29 mouse cellular contexts compared by ENCODE assay signal in genomic region chr11:41370995-41371394, GRCm38 (mm10).
A peak's percentile ranks its signal among the peaks of the same experiment; 100 is the strongest.
DNase-seq lines count a peak whose midpoint lies in the region; ATAC-seq and TF ChIP-seq lines count a peak whose summit lies in the region.
"Had no signal": no experiment of that assay in that cellular context is flagged by ENCODE, and none has a peak within 500 bp of the region (broad histone marks: within the 10 kb centered on the region; RNA-seq: fewer than 3 reads in every experiment).

No protein-coding gene starts in this region.

- peak; percentile 18 for DNase-seq in embryo, embryonic 10.5 days (ENCODE audit: low spot score)
- DNase-seq in embryo, embryonic 9.5 days (ENCODE audit: extremely low spot score) = no peak
- peak; percentile 17 for DNase-seq in hindbrain, embryonic 11.5 days (ENCODE audit: low spot score)
- peak; percentile 48 for DNase-seq in midbrain, postnatal 0 days (ENCODE audit: low spot score)
- DNase-seq in left cerebral cortex, adult 2 months (ENCODE audit: extremely low spot score in 1 of 2, low spot score in 2 of 2) = no peak
- no peak for DNase-seq in gastrocnemius, postnatal 25 days
- DNase-seq: adrenal gland, postnatal 10 days; cerebellum, adult 18-20 months; cerebellum, postnatal 10 days; gastrocnemius, postnatal 14 days; heart, adult 11 months; kidney, adult 8-10 months; layer of hippocampus, postnatal 36 days; liver, embryonic 13.5 days; lung, adult 18-20 months; lung, postnatal 14 days; right cerebral cortex, postnatal 14 days had no signal

- no peaks in the 10 kb centered on the region for H3K9me3 ChIP-seq in hindbrain, embryonic 11.5 days (ENCODE audit: control insufficient read depth, low read length)
- H3K9me3 ChIP-seq in hindbrain, embryonic 16.5 days (ENCODE audit: control insufficient read depth, low read length) = no peaks in the 10 kb centered on the region
- H3K9me3 ChIP-seq in midbrain, postnatal 0 days (ENCODE audit: low read length) = no peaks in the 10 kb centered on the region
- no peaks in the 10 kb centered on the region for H3K9me3 ChIP-seq in midbrain, embryonic 13.5 days
- H3K9me3 ChIP-seq: embryonic facial prominence, embryonic 12.5 days; heart, embryonic 10.5 days; heart, embryonic 15.5 days; hindbrain, embryonic 15.5 days; limb, embryonic 10.5 days; limb, embryonic 15.5 days; liver, embryonic 13.5 days; neural tube, embryonic 13.5 days had no signal

- no peaks in the 10 kb centered on the region for H3K36me3 ChIP-seq in hindbrain, embryonic 11.5 days (ENCODE audit: control insufficient read depth, insufficient read depth, low read length)
- no peaks in the 10 kb centered on the region for H3K36me3 ChIP-seq in hindbrain, embryonic 16.5 days (ENCODE audit: control insufficient read depth, insufficient read depth, low read length)
- no peaks in the 10 kb centered on the region for H3K36me3 ChIP-seq in midbrain, postnatal 0 days (ENCODE audit: insufficient read depth, low read length)
- no peaks in the 10 kb centered on the region for H3K36me3 ChIP-seq in midbrain, embryonic 13.5 days
- H3K36me3 ChIP-seq: embryonic facial prominence, embryonic 12.5 days; heart, embryonic 10.5 days; heart, embryonic 15.5 days; hindbrain, embryonic 15.5 days; limb, embryonic 10.5 days; limb, embryonic 15.5 days; liver, embryonic 13.5 days; neural tube, embryonic 13.5 days had no signal

- no peak overlapping the region for H3K9ac ChIP-seq in hindbrain, embryonic 11.5 days (ENCODE audit: low read depth, low read length)
- no peak overlapping the region for H3K9ac ChIP-seq in hindbrain, embryonic 16.5 days (ENCODE audit: low read depth, low read length)
- H3K9ac ChIP-seq in midbrain, postnatal 0 days (replicated peaks; ENCODE audit: low read length, poor library complexity, severe bottlenecking) = no peak overlapping the region
- H3K9ac ChIP-seq in midbrain, embryonic 13.5 days (replicated peaks) = no peak overlapping the region
- H3K9ac ChIP-seq: embryonic facial prominence, embryonic 12.5 days; heart, embryonic 15.5 days; hindbrain, embryonic 15.5 days; limb, embryonic 15.5 days; liver, embryonic 13.5 days; neural tube, embryonic 13.5 days had no signal

- no peaks in the 10 kb centered on the region for H3K27me3 ChIP-seq in hindbrain, embryonic 11.5 days (ENCODE audit: control insufficient read depth, insufficient read depth, low read length)
- no peaks in the 10 kb centered on the region for H3K27me3 ChIP-seq in hindbrain, embryonic 16.5 days (replicated peaks; ENCODE audit: control insufficient read depth, insufficient read depth, low read length)
- no peaks in the 10 kb centered on the region for H3K27me3 ChIP-seq in midbrain, postnatal 0 days (ENCODE audit: insufficient read depth, low read length)
- H3K27me3 ChIP-seq in midbrain, embryonic 13.5 days = no peaks in the 10 kb centered on the region
- H3K27me3 ChIP-seq: CH12.LX; embryonic facial prominence, embryonic 12.5 days; heart, embryonic 15.5 days; hindbrain, embryonic 15.5 days; limb, embryonic 15.5 days; liver, embryonic 13.5 days; neural tube, embryonic 13.5 days had no signal

- no peaks in the 10 kb centered on the region for H3K4me1 ChIP-seq in hindbrain, embryonic 11.5 days (replicated peaks; ENCODE audit: control insufficient read depth, insufficient read depth, low read length)
- H3K4me1 ChIP-seq in hindbrain, embryonic 16.5 days (ENCODE audit: control insufficient read depth, insufficient read depth, low read depth, low read length) = no peaks in the 10 kb centered on the region
- no peaks in the 10 kb centered on the region for H3K4me1 ChIP-seq in midbrain, postnatal 0 days (ENCODE audit: insufficient read depth, low read length)
- 0 out of 2 replicates have a peak, but pooled peaks cover 2% of the 10 kb centered on the region for H3K4me1 ChIP-seq in midbrain, embryonic 13.5 days (replicated peaks)
- H3K4me1 ChIP-seq: embryonic facial prominence, embryonic 12.5 days; heart, embryonic 10.5 days; heart, embryonic 15.5 days; hindbrain, embryonic 15.5 days; limb, embryonic 10.5 days; limb, embryonic 15.5 days; liver, embryonic 13.5 days; neural tube, embryonic 13.5 days had no signal

- H3K27ac ChIP-seq in hindbrain, embryonic 11.5 days (ENCODE audit: low read depth, low read length) = no peak overlapping the region
- no peak overlapping the region for H3K27ac ChIP-seq in hindbrain, embryonic 16.5 days (ENCODE audit: low read depth, low read length)
- no peak overlapping the region for H3K27ac ChIP-seq in midbrain, postnatal 0 days (ENCODE audit: low read depth, low read length)
- no peak overlapping the region for H3K27ac ChIP-seq in midbrain, embryonic 13.5 days
- no peak overlapping the region for H3K27ac ChIP-seq in left cerebral cortex, adult 2 months
- H3K27ac ChIP-seq: embryonic facial prominence, embryonic 12.5 days; heart, embryonic 10.5 days; heart, embryonic 15.5 days; hindbrain, embryonic 15.5 days; kidney, postnatal 0 days; limb, embryonic 10.5 days; limb, embryonic 15.5 days; liver, embryonic 13.5 days; neural tube, embryonic 13.5 days had no signal

- no peak overlapping the region for H3K4me3 ChIP-seq in hindbrain, embryonic 11.5 days (ENCODE audit: low read depth, low read length)
- no peak overlapping the region for H3K4me3 ChIP-seq in hindbrain, embryonic 16.5 days (ENCODE audit: low read length)
- H3K4me3 ChIP-seq in midbrain, postnatal 0 days (ENCODE audit: low read depth, low read length) = no peak overlapping the region
- no peak overlapping the region for H3K4me3 ChIP-seq in midbrain, embryonic 13.5 days (replicated peaks)
- no peak overlapping the region for H3K4me3 ChIP-seq in left cerebral cortex, adult 2 months
- H3K4me3 ChIP-seq: embryonic facial prominence, embryonic 12.5 days; heart, embryonic 10.5 days; heart, embryonic 15.5 days; hindbrain, embryonic 15.5 days; limb, embryonic 10.5 days; limb, embryonic 15.5 days; liver, embryonic 13.5 days; neural tube, embryonic 13.5 days had no signal

- H3K4me2 ChIP-seq in hindbrain, embryonic 11.5 days (replicated peaks; ENCODE audit: low read depth, low read length) = no peak overlapping the region
- H3K4me2 ChIP-seq in hindbrain, embryonic 16.5 days (ENCODE audit: low read length) = no peak overlapping the region
- no peak overlapping the region for H3K4me2 ChIP-seq in midbrain, postnatal 0 days (ENCODE audit: low read depth, low read length, poor library complexity, severe bottlenecking)
- no peak overlapping the region for H3K4me2 ChIP-seq in midbrain, embryonic 13.5 days (replicated peaks)
- H3K4me2 ChIP-seq: embryonic facial prominence, embryonic 12.5 days; heart, embryonic 15.5 days; hindbrain, embryonic 15.5 days; limb, embryonic 15.5 days; liver, embryonic 13.5 days; neural tube, embryonic 13.5 days had no signal

- intact Hi-C loops in left cerebral cortex, adult 2 months (cut with DNase I) = no loop called here

- no peak for TF ChIP-seq CTCF in midbrain, postnatal 0 days (IDR thresholded peaks at IDR 0.05)
- no peak for TF ChIP-seq CTCF in left cerebral cortex, adult 2 months (IDR thresholded peaks at IDR 0.05)

- ATAC-seq in hindbrain, embryonic 11.5 days (ENCODE audit: low FRiP score) = no peak
- no peak for ATAC-seq in hindbrain, embryonic 16.5 days
- ATAC-seq in midbrain, postnatal 0 days (ENCODE audit: low FRiP score) = no peak
- ATAC-seq in midbrain, embryonic 13.5 days = no peak
- ATAC-seq: intestine, embryonic 16.5 days had no signal

Comparison
In these comparisons a context has a peak if more than half of its experiments do, and no peak if none do; other contexts are left out.
1. DNase-seq: peak in embryo, embryonic 10.5 days (single experiment), hindbrain, embryonic 11.5 days (single experiment) and midbrain, postnatal 0 days (single experiment); none in embryo, embryonic 9.5 days (single experiment), left cerebral cortex, adult 2 months (0 of 2) and gastrocnemius, postnatal 25 days (single experiment).